Mouse (Mus musculus): ENCODE measurements around the gene Fkbp15. TPM values are rescaled to one million over a fixed set of nuclear protein-coding genes. Genes with fewer than 3 reads are reported as not detected.

Gene Fkbp15
- 10 to 100 TPM; 49.3 to 57.6 TPM for polyA plus RNA-seq (2017; shearing (Covaris generic))

DNA sequence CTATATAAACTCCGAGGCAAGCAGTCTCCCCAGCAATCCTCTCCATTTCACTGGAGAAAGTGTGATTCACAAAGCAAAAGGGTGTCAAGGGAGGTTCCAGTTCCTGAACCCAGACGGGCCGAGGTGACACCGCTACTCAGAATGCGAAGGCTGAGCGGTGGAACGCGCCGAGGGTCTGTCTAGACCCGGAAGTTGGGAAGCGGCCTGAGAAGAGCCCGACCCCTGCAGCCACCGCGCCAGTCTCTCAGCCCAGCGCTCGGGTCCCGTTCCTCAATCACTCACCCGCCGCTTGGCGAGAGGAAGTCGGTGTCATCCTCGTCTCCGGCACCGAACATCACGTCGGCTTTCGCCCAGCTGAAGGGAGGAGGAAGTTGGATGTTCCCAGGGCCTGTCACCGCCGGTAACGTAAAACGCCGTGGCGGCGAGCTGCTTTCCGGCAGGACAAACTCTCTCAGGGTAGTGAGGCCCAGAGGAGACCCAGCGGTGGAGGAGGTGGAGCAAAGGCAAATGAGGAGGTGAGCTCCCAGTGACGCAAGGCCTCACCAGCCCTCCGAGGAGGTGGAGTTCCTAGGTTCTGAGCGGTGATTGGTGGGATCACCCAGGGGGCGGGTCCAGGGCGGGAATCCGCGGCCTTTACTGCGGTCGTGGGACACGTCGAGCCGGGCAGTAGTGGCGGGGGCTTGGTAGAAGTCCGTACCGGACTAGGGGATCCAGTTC lies at the start of gene Fkbp15, which contains the start of gene Slc31a1:
Gene Fkbp15 (minus strand): TSS at position 461 of the 717 bp plus-strand sequence.
Gene Slc31a1 (plus strand): TSS at position 640 of the 717 bp plus-strand sequence.

DNA sequence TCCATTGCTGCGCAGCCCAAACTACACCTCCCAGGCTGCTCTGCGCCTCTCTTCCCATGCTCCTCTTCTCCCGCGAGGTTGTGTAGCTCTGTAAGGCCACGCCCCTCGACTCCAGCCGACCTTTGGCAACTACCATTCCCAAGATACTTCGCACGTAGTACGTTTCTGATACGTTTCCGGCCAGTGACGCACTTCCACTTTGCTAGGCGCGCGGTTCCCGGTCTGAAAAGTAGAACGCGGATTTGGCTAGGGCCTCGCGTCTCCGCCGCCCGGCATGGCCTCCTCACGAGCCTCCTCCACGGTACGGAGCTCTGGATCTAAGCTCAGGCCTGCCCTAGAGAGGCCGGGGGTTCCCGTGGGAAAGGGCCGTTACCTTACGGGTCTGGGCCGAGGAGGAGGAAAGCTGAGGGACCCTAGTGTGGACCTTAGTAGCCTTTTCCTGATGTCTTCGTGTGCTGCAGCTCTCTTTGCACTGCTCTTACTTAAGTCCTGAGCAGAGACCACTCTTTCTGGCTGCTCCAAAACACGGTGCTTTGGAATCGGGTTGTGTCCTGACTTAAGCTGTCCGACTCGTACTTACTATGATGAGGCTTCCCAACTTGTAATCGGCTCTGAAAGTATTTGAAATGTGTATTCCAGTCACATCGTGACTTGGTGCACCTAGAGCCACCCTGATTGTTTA lies 48.4 kb upstream of the Fkbp15 start, which contains the start of the genes Cdc26 and Prpf4:
Gene Cdc26 (minus strand): TSS at position 42 of the 682 bp plus-strand sequence.
Gene Prpf4 (plus strand): TSS at position 197 of the 682 bp plus-strand sequence.

DNA sequence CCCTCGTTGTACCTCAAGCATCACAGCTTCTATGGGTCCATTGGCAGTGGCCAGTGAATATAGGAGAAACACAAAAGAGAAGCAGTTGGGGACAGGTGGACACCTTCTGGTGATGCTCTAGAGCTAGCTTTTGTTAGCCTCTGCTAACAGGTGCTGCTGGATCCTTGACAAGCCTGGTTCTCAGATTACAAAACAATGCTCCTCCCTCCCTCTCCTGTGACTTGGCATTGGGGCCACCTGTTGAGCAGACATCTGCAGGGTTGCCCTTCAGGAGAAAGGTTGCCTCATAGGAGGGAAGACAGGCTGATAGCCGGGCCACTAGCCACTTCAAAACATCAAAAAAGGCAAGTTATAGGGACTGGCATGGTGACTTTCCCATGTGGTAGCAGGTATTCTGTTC lies 98.1 kb downstream of the Fkbp15 start, which contains the start of gene Slc31a2:
Gene Slc31a2 (plus strand): TSS at position 287 of the 400 bp plus-strand sequence.

Other genes starting within 250 kb of the Fkbp15 start
- not detected for gene Mup21, start 209.7 kb downstream of the Fkbp15 start, polyA plus RNA-seq (2017; shearing (Covaris generic))
- gene Zfp37, start 129.5 kb downstream of the Fkbp15 start, polyA plus RNA-seq (2017; shearing (Covaris generic)), result under 1 TPM in 1 of 2 experiments, not detected in 1; 0.45 TPM
- 10 to 100 TPM; 13.7 to 17.0 TPM for gene Slc31a2, start 98.0 kb downstream of the Fkbp15 start, polyA plus RNA-seq (2017; shearing (Covaris generic))
- gene Slc31a1, start 179 bp upstream of the Fkbp15 start, polyA plus RNA-seq (2017; shearing (Covaris generic)), result 1 to 10 TPM; 8.6 to 9.4 TPM
- gene Cdc26, start 48.1 kb upstream of the Fkbp15 start, polyA plus RNA-seq (2017; shearing (Covaris generic)), result 100 to 1,000 TPM in 1 of 2 experiments, 10 to 100 TPM in 1; 84.1 to 112 TPM
- gene Prpf4, start 48.2 kb upstream of the Fkbp15 start, polyA plus RNA-seq (2017; shearing (Covaris generic)), result 10 to 100 TPM; 22.6 to 25.4 TPM
- under 1 TPM in 1 of 2 experiments, not detected in 1; 0.52 TPM for gene Rnf183, start 74.7 kb upstream of the Fkbp15 start, polyA plus RNA-seq (2017; shearing (Covaris generic))
- gene Wdr31, start 110.3 kb upstream of the Fkbp15 start, polyA plus RNA-seq (2017; shearing (Covaris generic)), result under 1 TPM; 0.37 to 0.93 TPM
- gene Bspry, start 119.5 kb upstream of the Fkbp15 start, polyA plus RNA-seq (2017; shearing (Covaris generic)), result 10 to 100 TPM in 1 of 2 experiments, 1 to 10 TPM in 1; 3.7 to 11.2 TPM
- 1 to 10 TPM in 1 of 2 experiments, under 1 TPM in 1; 0.91 to 1.6 TPM for gene Hdhd3, start 142.9 kb upstream of the Fkbp15 start, polyA plus RNA-seq (2017; shearing (Covaris generic))
- 10 to 100 TPM; 61.2 to 61.8 TPM for gene Alad, start 159.4 kb upstream of the Fkbp15 start, polyA plus RNA-seq (2017; shearing (Covaris generic))
- gene Pole3, start 164.5 kb upstream of the Fkbp15 start, polyA plus RNA-seq (2017; shearing (Covaris generic)), result 10 to 100 TPM; 29.2 to 40.9 TPM
- gene 4933430I17Rik, start 164.8 kb upstream of the Fkbp15 start, polyA plus RNA-seq (2017; shearing (Covaris generic)), result not detected
- 100 to 1,000 TPM in 1 of 2 experiments, 10 to 100 TPM in 1; 45.6 to 110 TPM for gene Rgs3, start 199.3 kb upstream of the Fkbp15 start, polyA plus RNA-seq (2017; shearing (Covaris generic))